Mouse (Mus musculus): Measurements from ENCODE around the gene Gm20661. TPM values are rescaled to one million over a fixed set of nuclear protein-coding genes. Genes with fewer than 3 reads are reported as not detected.

The Gm20661 gene
- polyA plus RNA-seq, 1 experiment from 2014 or later, result 4.5 TPM

DNA sequence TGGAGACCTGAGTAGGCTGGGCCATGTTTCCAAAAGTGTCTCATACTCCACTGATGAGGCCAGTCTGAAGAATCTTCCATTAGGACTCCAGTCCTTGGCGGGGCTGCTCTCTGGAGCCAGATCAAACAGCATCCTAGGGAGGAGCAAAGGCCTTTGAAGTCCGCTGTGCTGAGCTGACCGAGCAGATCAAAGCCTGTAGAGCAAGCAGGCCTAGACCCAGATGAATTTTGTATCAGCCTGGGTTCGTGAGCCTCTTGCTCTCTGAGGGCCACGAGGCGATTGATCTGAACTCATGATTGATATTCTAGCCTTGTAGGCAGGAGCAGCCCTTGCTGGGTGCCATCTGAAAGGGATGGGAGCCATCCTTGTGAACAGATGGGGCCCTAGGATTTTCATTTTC, 23.0 kb upstream of the Gm20661 start:
- no peaks in the 10 kb centered on the region for H3K4me1 ChIP-seq (ENCODE audit: insufficient read depth)
- no peak overlapping the region for H3K4me2 ChIP-seq
- H3K9ac ChIP-seq, result no peak overlapping the region
- TF ChIP-seq CTCF (IDR thresholded peaks at IDR 0.05; ENCODE audit: low read depth), result no peak
- 56% methylated on average over 6 of the region's 6 CpGs for WGBS
- H3K36me3 ChIP-seq (ENCODE audit: insufficient read depth), result peaks cover 70% of the 10 kb centered on the region
- H3K9me3 ChIP-seq (ENCODE audit: low read depth, low read length), result no peaks in the 10 kb centered on the region
- DNase-seq (peak; percentile 26), ATAC-seq (ENCODE audit: insufficient read depth) (no peak)
- no peak overlapping the region for H3K4me3 ChIP-seq (ENCODE audit: low read depth, low read length)
- no peaks in the 10 kb centered on the region for H3K27me3 ChIP-seq (ENCODE audit: insufficient read depth, low read length)
- no peak overlapping the region for H3K27ac ChIP-seq (ENCODE audit: low read depth)

DNA sequence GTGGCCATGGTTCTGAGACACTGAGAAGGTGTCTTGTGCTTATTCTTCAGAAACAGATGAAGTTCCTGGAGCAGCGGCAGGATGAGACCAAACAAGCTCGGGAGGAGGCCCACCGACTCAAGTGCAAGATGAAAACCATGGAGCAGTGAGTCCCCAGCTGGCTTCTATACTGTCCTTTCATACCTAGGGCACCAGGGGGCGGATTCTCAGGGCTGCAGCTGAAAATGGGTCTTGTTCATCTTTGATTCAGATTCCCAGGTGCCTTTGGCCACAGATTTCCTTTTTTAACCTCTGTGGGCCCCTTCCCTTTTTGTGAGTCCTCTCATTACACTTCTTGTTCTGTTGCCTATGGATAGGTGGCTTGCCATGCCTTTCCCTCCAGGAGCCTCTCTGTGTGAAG, 21.9 kb upstream of the Gm20661 start:
- no peak overlapping the region for H3K9ac ChIP-seq
- H3K4me2 ChIP-seq, result no peak overlapping the region
- peak; percentile 35 for TF ChIP-seq CTCF (IDR thresholded peaks at IDR 0.05; ENCODE audit: low read depth)
- H3K27ac ChIP-seq (ENCODE audit: low read depth), result no peak overlapping the region
- H3K27me3 ChIP-seq (ENCODE audit: insufficient read depth, low read length), result no peaks in the 10 kb centered on the region
- H3K36me3 ChIP-seq (ENCODE audit: insufficient read depth), result peaks cover 79% of the 10 kb centered on the region
- WGBS, result 78% methylated on average over 4 of the region's 4 CpGs
- no peak for ATAC-seq (ENCODE audit: insufficient read depth)
- H3K4me1 ChIP-seq (ENCODE audit: insufficient read depth), result no peaks in the 10 kb centered on the region
- H3K4me3 ChIP-seq (ENCODE audit: low read depth, low read length), result no peak overlapping the region
- DNase-seq, result no peak
- no peaks in the 10 kb centered on the region for H3K9me3 ChIP-seq (ENCODE audit: low read depth, low read length)

DNA sequence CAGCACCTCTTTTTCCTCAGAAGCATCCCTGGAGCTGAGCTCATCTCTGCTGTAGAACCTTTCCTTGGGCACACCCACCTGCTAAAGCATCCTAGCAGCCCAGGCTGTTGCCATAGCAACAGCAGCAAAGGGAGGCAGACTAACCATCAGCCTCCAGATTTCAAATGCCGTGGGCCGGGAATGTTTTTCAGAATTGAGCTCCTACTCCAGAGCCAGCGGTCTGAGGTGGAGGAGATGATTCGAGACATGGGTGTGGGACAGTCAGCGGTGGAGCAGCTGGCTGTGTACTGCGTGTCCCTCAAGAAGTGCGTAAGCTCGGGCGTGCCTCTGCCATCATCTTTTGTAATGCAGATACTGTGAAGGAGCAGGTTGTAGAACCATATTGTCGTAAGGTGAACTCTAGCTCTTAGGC, 21.5 kb upstream of the Gm20661 start:
- ATAC-seq (ENCODE audit: insufficient read depth) (no peak), DNase-seq (no peak)
- Histone ChIP-seq H3K9me3 (ENCODE audit: low read depth, low read length) (no peaks in the 10 kb centered on the region), H3K4me3 (ENCODE audit: low read depth, low read length) (no peak overlapping the region), H3K4me2 (no peak overlapping the region), H3K27ac (ENCODE audit: low read depth) (no peak overlapping the region), H3K27me3 (ENCODE audit: insufficient read depth, low read length) (no peaks in the 10 kb centered on the region), H3K9ac (no peak overlapping the region), H3K4me1 (ENCODE audit: insufficient read depth) (no peaks in the 10 kb centered on the region), H3K36me3 (ENCODE audit: insufficient read depth) (peaks cover 83% of the 10 kb centered on the region)
- no peak for TF ChIP-seq CTCF (IDR thresholded peaks at IDR 0.05; ENCODE audit: low read depth)
- 83% methylated on average over 10 of the region's 10 CpGs for WGBS

DNA sequence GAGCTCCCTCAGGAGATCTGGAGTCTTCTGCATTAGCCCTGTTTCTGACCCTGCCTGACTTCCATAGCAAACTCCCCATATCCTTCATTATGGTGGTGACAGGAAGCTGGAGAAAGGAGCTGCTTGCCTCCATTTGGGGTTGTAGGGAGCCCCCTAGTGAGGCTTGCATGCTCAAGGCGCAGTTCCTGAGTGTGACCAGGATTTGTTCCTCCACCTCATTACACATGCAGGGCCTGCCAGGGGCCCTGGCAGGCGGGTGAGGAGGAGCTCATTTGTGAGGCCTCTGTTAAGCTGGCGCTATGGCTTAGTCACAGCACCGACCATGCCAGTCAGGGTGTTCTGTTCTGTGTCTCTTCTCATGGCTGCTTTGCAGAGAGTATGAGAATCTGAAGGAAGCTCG, 21.0 kb upstream of the Gm20661 start:
- Histone ChIP-seq H3K27ac (ENCODE audit: low read depth) (no peak overlapping the region), H3K4me1 (ENCODE audit: insufficient read depth) (no peaks in the 10 kb centered on the region), H3K4me2 (no peak overlapping the region), H3K9ac (no peak overlapping the region), H3K27me3 (ENCODE audit: insufficient read depth, low read length) (no peaks in the 10 kb centered on the region), H3K9me3 (ENCODE audit: low read depth, low read length) (no peaks in the 10 kb centered on the region), H3K4me3 (ENCODE audit: low read depth, low read length) (no peak overlapping the region), H3K36me3 (ENCODE audit: insufficient read depth) (peaks cover 81% of the 10 kb centered on the region)
- peak; percentile 67 for TF ChIP-seq CTCF (IDR thresholded peaks at IDR 0.05; ENCODE audit: low read depth)
- 62% methylated on average over 5 of the region's 5 CpGs for WGBS
- no peak for ATAC-seq (ENCODE audit: insufficient read depth)
- peak; percentile 77 for DNase-seq

DNA sequence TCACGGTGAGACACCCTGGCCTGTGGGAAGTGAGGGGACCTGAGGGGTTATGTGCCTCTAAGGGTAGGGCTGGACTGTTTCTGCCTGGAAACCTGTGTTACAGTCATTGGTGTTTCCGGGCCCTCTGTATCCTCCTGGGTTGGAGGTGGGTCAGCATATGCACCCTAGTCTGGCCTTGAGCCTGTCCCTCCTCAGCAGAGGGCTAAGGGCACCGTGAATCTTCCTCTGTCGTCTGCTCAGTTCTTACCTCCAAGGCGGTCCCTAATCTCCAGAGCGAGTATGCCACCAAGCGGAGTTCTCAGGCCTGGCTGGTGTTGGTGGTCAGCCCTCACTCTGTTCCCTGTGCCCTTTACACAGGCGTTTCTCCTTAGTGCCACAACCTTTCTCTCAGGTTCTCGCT, 19.9 kb upstream of the Gm20661 start:
- no peak for DNase-seq
- peaks cover 77% of the 10 kb centered on the region for H3K36me3 ChIP-seq (ENCODE audit: insufficient read depth)
- WGBS, result 89% methylated on average over 9 of the region's 9 CpGs
- no peak for TF ChIP-seq CTCF (IDR thresholded peaks at IDR 0.05; ENCODE audit: low read depth)
- ATAC-seq (ENCODE audit: insufficient read depth), result no peak
- H3K27ac ChIP-seq (ENCODE audit: low read depth), result no peak overlapping the region
- no peaks in the 10 kb centered on the region for H3K27me3 ChIP-seq (ENCODE audit: insufficient read depth, low read length)
- no peak overlapping the region for H3K9ac ChIP-seq
- no peak overlapping the region for H3K4me2 ChIP-seq
- no peak overlapping the region for H3K4me3 ChIP-seq (ENCODE audit: low read depth, low read length)
- H3K4me1 ChIP-seq (ENCODE audit: insufficient read depth), result no peaks in the 10 kb centered on the region
- H3K9me3 ChIP-seq (ENCODE audit: low read depth, low read length), result no peaks in the 10 kb centered on the region

DNA sequence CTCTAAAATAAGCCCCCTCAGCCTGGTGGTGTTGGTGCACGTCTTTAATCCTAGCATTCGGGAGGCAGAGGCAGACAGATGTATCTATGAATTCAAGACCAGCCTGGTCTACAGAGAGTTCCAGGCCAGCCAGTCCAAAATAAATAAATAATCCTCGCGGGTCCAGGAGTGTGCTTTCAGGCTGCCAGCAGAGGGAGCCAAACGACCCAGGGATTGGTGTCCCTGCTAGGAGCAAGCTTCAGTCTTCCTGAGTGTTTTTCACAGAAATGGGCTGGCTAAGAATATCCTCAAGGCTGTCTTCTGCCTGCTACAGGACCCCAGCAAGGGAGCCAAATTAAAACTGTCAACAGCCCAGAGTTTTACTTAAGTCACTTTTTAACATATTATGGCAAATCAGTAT, 19.2 kb upstream of the Gm20661 start:
- DNase-seq, result peak; percentile 96
- TF ChIP-seq CTCF (IDR thresholded peaks at IDR 0.05; ENCODE audit: low read depth), result peak; percentile 94
- Histone ChIP-seq H3K9ac (no peak overlapping the region), H3K4me3 (ENCODE audit: low read depth, low read length) (no peak overlapping the region), H3K27me3 (ENCODE audit: insufficient read depth, low read length) (no peaks in the 10 kb centered on the region), H3K9me3 (ENCODE audit: low read depth, low read length) (no peaks in the 10 kb centered on the region), H3K4me2 (no peak overlapping the region), H3K4me1 (ENCODE audit: insufficient read depth) (no peaks in the 10 kb centered on the region), H3K36me3 (ENCODE audit: insufficient read depth) (peaks cover 79% of the 10 kb centered on the region), H3K27ac (ENCODE audit: low read depth) (peak overlapping the region; percentile 24; the same call in 1 of the 2 replicates)
- ATAC-seq (ENCODE audit: insufficient read depth), result peak; percentile 84
- 10% methylated on average over 5 of the region's 5 CpGs for WGBS

DNA sequence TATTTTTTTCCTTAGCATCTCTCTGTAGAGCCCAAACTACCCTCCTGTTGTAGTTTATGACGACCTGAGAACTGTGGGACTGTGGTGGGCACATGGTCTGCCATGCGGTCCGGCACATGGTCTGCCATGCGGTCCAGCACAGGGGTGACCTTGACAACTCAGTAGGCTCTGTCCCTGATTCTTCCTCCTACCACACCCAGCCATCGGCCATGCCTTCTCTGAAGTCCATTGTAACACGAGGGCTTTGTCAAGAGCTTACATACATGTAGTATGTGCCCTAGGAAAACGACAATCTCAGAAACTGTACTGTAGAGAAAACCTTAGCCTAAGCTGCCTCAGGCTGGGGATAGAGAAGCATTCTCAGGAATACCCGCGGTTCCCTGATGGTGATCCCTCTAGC, 18.2 kb upstream of the Gm20661 start:
- no peak overlapping the region for H3K9ac ChIP-seq
- peaks cover 82% of the 10 kb centered on the region for H3K36me3 ChIP-seq (ENCODE audit: insufficient read depth)
- 87% methylated on average over 9 of the region's 9 CpGs for WGBS

DNA sequence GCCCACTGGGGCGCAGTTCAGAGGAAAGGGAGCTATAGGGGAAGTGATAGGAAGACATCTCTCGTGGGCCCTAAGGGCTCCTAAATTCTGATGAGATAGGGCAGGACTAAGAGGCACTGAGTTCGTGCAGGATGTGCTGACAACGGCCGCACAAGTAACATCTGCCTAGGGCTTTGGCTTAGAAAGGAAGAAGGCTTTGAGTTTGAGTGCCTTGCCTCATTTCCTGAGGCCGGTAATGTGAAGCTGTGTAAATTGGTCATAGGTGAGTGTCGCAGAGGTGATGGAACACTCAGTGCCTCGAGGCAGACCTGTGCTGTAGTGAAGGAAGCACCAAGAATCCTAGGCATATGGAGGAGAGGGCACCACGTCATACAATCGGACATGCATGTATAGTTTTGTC, 16.2 kb upstream of the Gm20661 start:
- TF ChIP-seq CTCF (IDR thresholded peaks at IDR 0.05; ENCODE audit: low read depth), result no peak
- DNase-seq (no peak), ATAC-seq (ENCODE audit: insufficient read depth) (no peak)
- no peak overlapping the region for H3K4me2 ChIP-seq
- no peaks in the 10 kb centered on the region for H3K9me3 ChIP-seq (ENCODE audit: low read depth, low read length)
- H3K27ac ChIP-seq (ENCODE audit: low read depth), result no peak overlapping the region
- H3K36me3 ChIP-seq (ENCODE audit: insufficient read depth), result peaks cover 81% of the 10 kb centered on the region
- H3K4me1 ChIP-seq (ENCODE audit: insufficient read depth), result no peaks in the 10 kb centered on the region
- H3K4me3 ChIP-seq (ENCODE audit: low read depth, low read length), result no peak overlapping the region
- WGBS, result 74% methylated on average over 10 of the region's 10 CpGs
- H3K9ac ChIP-seq, result no peak overlapping the region
- H3K27me3 ChIP-seq (ENCODE audit: insufficient read depth, low read length), result no peaks in the 10 kb centered on the region

More for the DNA sequence above, 18.2 kb upstream of the Gm20661 start:
- Histone ChIP-seq H3K27ac (ENCODE audit: low read depth) (no peak overlapping the region), H3K4me3 (ENCODE audit: low read depth, low read length) (no peak overlapping the region), H3K9me3 (ENCODE audit: low read depth, low read length) (no peaks in the 10 kb centered on the region), H3K27me3 (ENCODE audit: insufficient read depth, low read length) (no peaks in the 10 kb centered on the region), H3K4me2 (no peak overlapping the region), H3K4me1 (ENCODE audit: insufficient read depth) (no peaks in the 10 kb centered on the region)
- DNase-seq, result no peak
- TF ChIP-seq CTCF (IDR thresholded peaks at IDR 0.05; ENCODE audit: low read depth), result no peak
- ATAC-seq (ENCODE audit: insufficient read depth), result no peak
